Mouse (Mus musculus): ENCODE measurements around the gene Klhl28. TPM values are rescaled to one million over a fixed set of nuclear protein-coding genes. Genes with fewer than 3 reads are reported as not detected.

Gene Klhl28
- total RNA-seq (2012; rRNA removed) (3.7 and 4.8 TPM in 2 replicates), polyA plus RNA-seq (2012; ENCODE audit: insufficient read depth in 1 of 2, insufficient read length in 2 of 2, low read depth in 1 of 2, low replicate concordance in 2 of 2, missing spikeins in 1 of 2) (100 to 1,000 TPM in 1 of 2 experiments, 1 to 10 TPM in 1; 3.3 to 169 TPM)

DNA sequence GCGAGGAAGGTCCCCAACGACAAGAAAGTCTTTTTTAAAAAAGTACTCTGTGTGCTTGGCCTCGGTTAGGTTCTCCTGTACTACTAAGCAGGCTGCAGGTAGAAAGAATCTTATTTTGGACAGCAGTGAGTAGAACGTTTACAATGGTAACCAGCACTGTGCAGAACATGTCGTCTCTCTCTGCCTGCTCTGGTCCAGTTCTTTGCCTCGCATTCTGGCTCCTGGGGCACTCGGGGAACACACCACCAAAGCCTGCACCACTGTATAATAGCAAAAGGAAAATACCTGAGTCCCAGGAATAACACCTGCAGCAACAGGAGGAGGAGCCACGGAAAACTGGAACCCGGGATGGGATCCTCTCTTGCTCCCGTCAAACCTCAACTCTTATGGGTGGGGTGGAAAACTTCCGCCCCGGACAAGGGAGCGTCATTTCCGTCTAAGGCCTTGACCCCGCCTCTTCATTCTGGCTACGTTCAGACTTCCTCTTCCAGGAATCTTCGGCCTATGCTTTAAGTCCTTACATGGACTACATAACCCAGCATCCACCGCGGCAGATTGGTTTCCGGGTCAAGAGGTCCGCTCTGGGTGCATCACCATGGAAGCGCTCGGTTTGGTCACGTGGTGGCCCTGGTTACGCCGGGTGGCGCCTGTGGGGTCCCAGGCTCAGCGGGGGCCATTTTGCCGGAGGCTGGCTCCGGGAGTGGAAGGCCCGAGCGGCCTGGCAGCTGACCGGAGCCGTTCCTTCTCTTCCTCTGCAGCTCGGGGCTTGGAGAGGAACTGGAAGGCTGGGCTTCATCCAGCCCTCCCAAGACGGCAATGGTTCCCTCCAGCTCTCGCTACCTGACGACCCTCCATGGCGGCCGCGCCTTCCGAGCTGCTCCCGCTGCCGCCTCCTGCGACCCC, at the start of gene Klhl28, which contains the start of gene Togaram1:
TSS of gene Klhl28 (minus strand) at position 411 of the 903 bp plus-strand sequence.
TSS of gene Togaram1 (plus strand) at position 681 of the 903 bp plus-strand sequence.
- DNase-seq (ENCODE audit: low read depth, low spot score), result peak; percentile 99
- H3K4me1 ChIP-seq (ENCODE audit: control insufficient read depth in 1 of 2, insufficient read depth in 2 of 2, low read length in 2 of 2), result peaks cover 0 to 7% of the 10 kb centered on the region in 2 experiments; a peak in 2 of 4 replicates
- peaks cover 0 to 15% of the 10 kb centered on the region in 2 experiments; a peak in 2 of 4 replicates for H3K36me3 ChIP-seq (ENCODE audit: control insufficient read depth in 1 of 2, insufficient read depth in 2 of 2, low read length in 2 of 2)
- H3K27ac ChIP-seq (ENCODE audit: control insufficient read depth, low read depth, low read length), result peak within 1 kb of the TSS; percentile 65
- no peaks in the 10 kb centered on the region for H3K9me3 ChIP-seq (replicated peaks; ENCODE audit: insufficient read depth, low read length)
- no peaks in the 10 kb centered on the region for H3K27me3 ChIP-seq (ENCODE audit: control insufficient read depth in 1 of 2, insufficient read depth in 2 of 2, low read length in 2 of 2)
- peaks cover 54% of the 10 kb centered on the region for H3K79me2 ChIP-seq (ENCODE audit: control insufficient read depth, insufficient read depth, low read length, poor library complexity)
- H3K4me3 ChIP-seq (ENCODE audit: control insufficient read depth in 1 of 2, insufficient read depth in 1 of 2, low read depth in 2 of 2, low read length in 2 of 2), result peak within 1 kb of the TSS; percentile 90 to 98
- H3K9ac ChIP-seq (ENCODE audit: control insufficient read depth, low read depth, low read length, poor library complexity, severe bottlenecking), result peak within 1 kb of the TSS; percentile 97
- TF ChIP-seq HCFC1 (IDR thresholded peaks at IDR 0.05; ENCODE audit: low read depth, low read length), result peak; percentile 100
- no peak for TF ChIP-seq JUND (IDR thresholded peaks at IDR 0.05; ENCODE audit: low read depth, low read length)
- peak; percentile 80 to 95 for TF ChIP-seq USF2 (IDR thresholded peaks at IDR 0.05; ENCODE audit: borderline replicate concordance in 1 of 2, insufficient read depth in 1 of 2, low read depth in 1 of 2, low read length in 2 of 2)
- TF ChIP-seq CHD2 (IDR thresholded peaks at IDR 0.05; ENCODE audit: low read length), result peak; percentile 89
- peak; percentile 100 for TF ChIP-seq KAT2A (conservative IDR thresholded peaks at IDR 0.05; ENCODE audit: low read depth, low read length)
- TF ChIP-seq ZMIZ1 (IDR thresholded peaks at IDR 0.05; ENCODE audit: low read depth, low read length), result peak; percentile 89; the same call in 1 of the 2 replicates
- peak; percentile 72 for TF ChIP-seq TCF12 (IDR thresholded peaks at IDR 0.05; ENCODE audit: low read depth, low read length)
- TF ChIP-seq MAX (IDR thresholded peaks at IDR 0.05; ENCODE audit: low read length), result peak; percentile 98
- TF ChIP-seq MYB (IDR thresholded peaks at IDR 0.05; ENCODE audit: low read depth, low read length), result no peak
- TF ChIP-seq POLR2A (IDR thresholded peaks at IDR 0.05; ENCODE audit: control insufficient read depth in 1 of 2, insufficient read depth in 1 of 2, low read depth in 1 of 2, low read length in 2 of 2, poor library complexity in 1 of 2), result peak; percentile 85 to 93
- TF ChIP-seq SMC3 (IDR thresholded peaks at IDR 0.05; ENCODE audit: low read depth, low read length), result no peak
- peak; percentile 100 for TF ChIP-seq USF1 (IDR thresholded peaks at IDR 0.05; ENCODE audit: low read depth, low read length)
- 0 out of 2 replicates have a peak, but pooled peaks have one; percentile 27 for TF ChIP-seq RCOR1 (IDR thresholded peaks at IDR 0.05; ENCODE audit: low read depth, low read length)
- TF ChIP-seq MAZ (IDR thresholded peaks at IDR 0.05; ENCODE audit: low read depth, low read length), result peak; percentile 77; the same call in 1 of the 2 replicates
- no peak for TF ChIP-seq POLR2AphosphoS5 (IDR thresholded peaks at IDR 0.05; ENCODE audit: borderline replicate concordance, low read depth, low read length)
- TF ChIP-seq UBTF (IDR thresholded peaks at IDR 0.05; ENCODE audit: borderline replicate concordance, insufficient read depth, low read depth, low read length), result no peak
- peak; percentile 54; the same call in 1 of the 2 replicates for TF ChIP-seq GABPA (IDR thresholded peaks at IDR 0.05; ENCODE audit: low read depth, low read length)
- no peak for TF ChIP-seq ZNF384 (IDR thresholded peaks at IDR 0.05; ENCODE audit: low read depth, low read length)
- no peak for TF ChIP-seq GATA1 (IDR thresholded peaks at IDR 0.05; ENCODE audit: low read depth, low read length)
- TF ChIP-seq MXI1 (IDR thresholded peaks at IDR 0.05; ENCODE audit: low read depth, low read length), result peak; percentile 97
- no peak for TF ChIP-seq ZC3H11A (IDR thresholded peaks at IDR 0.05; ENCODE audit: low read depth, low read length)
- TF ChIP-seq EP300 (IDR thresholded peaks at IDR 0.05; ENCODE audit: low read depth in 1 of 2, low read length in 2 of 2), result peak in 1 of 2 experiments; percentile 45; a peak in 1 of 4 replicates
- TF ChIP-seq NRF1 (IDR thresholded peaks at IDR 0.05; ENCODE audit: insufficient read depth, low read depth, low read length, poor library complexity, severe bottlenecking), result peak; percentile 47; the same call in 1 of the 2 replicates
- TF ChIP-seq BHLHE40 (IDR thresholded peaks at IDR 0.05; ENCODE audit: borderline replicate concordance, low read depth, low read length), result peak; percentile 71; the same call in 1 of the 2 replicates
- TF ChIP-seq NELFE (IDR thresholded peaks at IDR 0.05; ENCODE audit: low read depth, low read length), result peak; percentile 94
- no peak for TF ChIP-seq CTCF (IDR thresholded peaks at IDR 0.05 in 2 of 3, conservative IDR thresholded peaks at IDR 0.05 in 1 of 3; ENCODE audit: control insufficient read depth in 1 of 3, insufficient read depth in 1 of 3, low read depth in 2 of 3, low read length in 3 of 3, poor library complexity in 1 of 3, severe bottlenecking in 1 of 3)
- no peak for TF ChIP-seq TAL1 (IDR thresholded peaks at IDR 0.05; ENCODE audit: low read length)
- no peak; the same call in 1 of the 2 replicates for TF ChIP-seq CHD1 (IDR thresholded peaks at IDR 0.05; ENCODE audit: low read depth, low read length)
- TF ChIP-seq TBP (IDR thresholded peaks at IDR 0.05; ENCODE audit: low read depth, low read length), result peak; percentile 74
- TF ChIP-seq RAD21 (IDR thresholded peaks at IDR 0.05; ENCODE audit: low read depth, low read length), result no peak
- TF ChIP-seq MAFK (IDR thresholded peaks at IDR 0.05; ENCODE audit: borderline replicate concordance, low read depth, low read length), result no peak
- TF ChIP-seq MYC (IDR thresholded peaks at IDR 0.05; ENCODE audit: low read depth, low read length), result peak; percentile 77; the same call in 1 of the 2 replicates
- peak; percentile 99 for TF ChIP-seq SIN3A (IDR thresholded peaks at IDR 0.05; ENCODE audit: low read length)
- TF ChIP-seq ZKSCAN1 (IDR thresholded peaks at IDR 0.05; ENCODE audit: low read depth, low read length), result no peak
